Mouse (Mus musculus) cerebellum, adult 2 months (tissue): ENCODE results near the gene Mgat1.

ENCODE experiments used
- CTCF ChIP-seq: fragments of 200-500 bp; IDR thresholded peaks from 2 replicates; pipeline ENCODE4 v1.5.1; 2011; ENCODE audit warnings: low read depth, mild to moderate bottlenecking, control low read depth, low read length, moderate library complexity, borderline replicate concordance; ENCODE audit not compliant: insufficient read depth
- POLR2A ChIP-seq: fragments of 200-500 bp; IDR thresholded peaks from 2 replicates; pipeline ENCODE4 v1.6.1; 2011; ENCODE audit warnings: low read length, control low read depth, borderline replicate concordance; ENCODE audit not compliant: insufficient read depth

DNA sequence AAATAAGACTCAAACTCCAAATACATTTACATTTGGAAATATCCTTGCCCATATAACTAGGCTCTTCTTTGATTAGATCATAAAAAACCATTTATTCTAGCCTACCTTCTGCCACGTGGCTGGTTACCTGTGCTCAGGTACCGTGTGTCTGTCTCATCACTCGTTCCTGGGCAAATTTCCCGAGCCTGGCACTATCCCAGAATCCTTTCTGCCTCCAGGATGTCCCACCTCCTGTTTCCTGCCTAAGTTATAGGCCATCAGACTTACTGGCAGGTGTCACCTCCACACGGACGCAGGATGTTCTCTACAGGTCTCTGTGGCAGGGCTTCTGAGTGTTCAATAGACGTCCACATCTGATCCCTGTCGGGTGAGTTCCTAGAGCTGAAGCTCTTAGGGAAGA, 21.1 kb downstream of the Mgat1 start:
- TF ChIP-seq CTCF (no peak), POLR2A (no peak)
